Mouse (Mus musculus): ENCODE results near the gene Cd82. TPM values are rescaled to one million over a fixed set of nuclear protein-coding genes. Genes with fewer than 3 reads are reported as not detected.

Gene Cd82
- polyA plus RNA-seq, 1 experiment, result 118 TPM

DNA sequence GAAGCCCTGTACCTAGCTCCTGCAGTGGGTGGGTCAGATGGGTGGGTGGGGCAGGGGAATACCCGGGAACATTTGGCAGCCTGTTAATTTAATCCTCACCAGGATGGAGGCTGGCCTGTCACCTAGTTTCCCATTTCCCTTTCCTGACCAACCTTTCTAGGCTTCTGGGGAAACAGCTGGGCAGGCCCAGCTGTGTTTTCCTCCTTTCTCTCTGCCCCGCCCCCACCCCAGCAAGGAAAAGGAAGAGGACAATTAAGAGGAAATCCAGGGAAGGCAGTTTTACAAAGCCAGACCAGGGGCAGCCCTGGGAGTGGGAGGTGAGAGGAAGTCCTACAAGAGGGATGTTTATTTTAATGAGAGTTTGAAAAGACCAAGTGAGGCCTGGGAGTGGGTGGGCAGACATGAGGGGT is 82.3 kb downstream of the Cd82 start:
- Histone ChIP-seq H3K79me2 (ENCODE audit: control insufficient read depth, insufficient read depth) (no peaks in the 10 kb centered on the region), H3ac (ENCODE audit: control insufficient read depth, insufficient read length, low read depth) (no peak overlapping the region), H3K27me3 (ENCODE audit: control insufficient read depth, insufficient read depth, insufficient read length) (peaks cover 20% of the 10 kb centered on the region), H3K4me3 (ENCODE audit: insufficient read depth, poor library complexity, severe bottlenecking) (no peak overlapping the region), H3K36me3 (ENCODE audit: control insufficient read depth, insufficient read depth) (no peaks in the 10 kb centered on the region), H3K79me3 (ENCODE audit: low read depth) (no peaks in the 10 kb centered on the region)
- TF ChIP-seq MAX (IDR thresholded peaks at IDR 0.05) (no peak), MYOD1 (IDR thresholded peaks at IDR 0.05; ENCODE audit: control insufficient read depth, insufficient read length, low read depth) (no peak), FOSL1 (IDR thresholded peaks at IDR 0.05; ENCODE audit: insufficient read depth, low read length, poor library complexity, severe bottlenecking) (no peak), MYOG (IDR thresholded peaks at IDR 0.05; ENCODE audit: control insufficient read depth, extremely low read depth, insufficient read length) (no peak), CEBPB (IDR thresholded peaks at IDR 0.05; ENCODE audit: low read depth) (no peak), USF1 (IDR thresholded peaks at IDR 0.05; ENCODE audit: low read depth) (no peak)

- H3K79me3 ChIP-seq (ENCODE audit: low read depth), result no peaks in the 10 kb centered on the region
These were observed 85.1 kb downstream of the Cd82 start for GRCm38 (mm10) chr2:93377797-93378196.

DNA sequence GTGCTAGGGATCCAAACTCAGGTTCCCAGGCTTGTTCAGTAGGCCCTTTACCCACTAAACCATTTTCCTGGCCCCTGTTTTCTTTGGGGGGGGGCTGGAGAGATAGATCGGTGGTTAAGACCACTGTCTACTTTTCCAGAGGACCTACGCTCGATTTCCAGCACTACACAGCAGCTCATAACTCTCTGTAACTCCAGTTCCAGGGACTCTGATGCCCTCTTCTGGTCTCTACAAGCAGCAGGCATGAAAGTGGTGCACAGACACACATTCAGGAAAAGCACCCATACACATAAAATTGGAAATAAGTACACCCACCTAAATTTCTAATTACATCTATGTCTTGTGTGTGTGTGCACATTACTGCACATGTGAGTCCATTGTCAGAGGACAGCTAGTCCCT is 85.8 kb downstream of the Cd82 start:
- TF ChIP-seq MAX (IDR thresholded peaks at IDR 0.05), result no peak
- TF ChIP-seq USF1 (IDR thresholded peaks at IDR 0.05; ENCODE audit: low read depth), result no peak
- TF ChIP-seq CTCF (IDR thresholded peaks at IDR 0.05; ENCODE audit: control insufficient read depth, insufficient read depth, insufficient read length), result no peak
- TF ChIP-seq MYOD1 (IDR thresholded peaks at IDR 0.05; ENCODE audit: control insufficient read depth, insufficient read length, low read depth), result no peak
- no peak for TF ChIP-seq CEBPB (IDR thresholded peaks at IDR 0.05; ENCODE audit: low read depth)
- no peak for TF ChIP-seq FOSL1 (IDR thresholded peaks at IDR 0.05; ENCODE audit: insufficient read depth, low read length, poor library complexity, severe bottlenecking)
- TF ChIP-seq MYOG (IDR thresholded peaks at IDR 0.05; ENCODE audit: control insufficient read depth, extremely low read depth, insufficient read length), result no peak
- Histone ChIP-seq H3K4me3 (ENCODE audit: insufficient read depth, poor library complexity, severe bottlenecking) (no peak overlapping the region), H3K79me2 (ENCODE audit: control insufficient read depth, insufficient read depth) (no peaks in the 10 kb centered on the region), H3ac (ENCODE audit: control insufficient read depth, insufficient read length, low read depth) (no peak overlapping the region), H3K27me3 (ENCODE audit: control insufficient read depth, insufficient read depth, insufficient read length) (peaks cover 12% of the 10 kb centered on the region), H3K36me3 (ENCODE audit: control insufficient read depth, insufficient read depth) (no peaks in the 10 kb centered on the region), H3K79me3 (ENCODE audit: low read depth) (no peaks in the 10 kb centered on the region)

More at GRCm38 (mm10) chr2:93377797-93378196, 85.1 kb downstream of the Cd82 start:
- no peaks in the 10 kb centered on the region for H3K36me3 ChIP-seq (ENCODE audit: control insufficient read depth, insufficient read depth)
- peaks cover 12% of the 10 kb centered on the region for H3K27me3 ChIP-seq (ENCODE audit: control insufficient read depth, insufficient read depth, insufficient read length)
- H3ac ChIP-seq (ENCODE audit: control insufficient read depth, insufficient read length, low read depth), result no peak overlapping the region
- no peak overlapping the region for H3K4me3 ChIP-seq (ENCODE audit: insufficient read depth, poor library complexity, severe bottlenecking)
- no peaks in the 10 kb centered on the region for H3K79me2 ChIP-seq (ENCODE audit: control insufficient read depth, insufficient read depth)
- TF ChIP-seq MAX (IDR thresholded peaks at IDR 0.05) (no peak), USF1 (IDR thresholded peaks at IDR 0.05; ENCODE audit: low read depth) (no peak), CTCF (IDR thresholded peaks at IDR 0.05; ENCODE audit: control insufficient read depth, insufficient read depth, insufficient read length) (no peak), CEBPB (IDR thresholded peaks at IDR 0.05; ENCODE audit: low read depth) (no peak), FOSL1 (IDR thresholded peaks at IDR 0.05; ENCODE audit: insufficient read depth, low read length, poor library complexity, severe bottlenecking) (no peak)

DNA sequence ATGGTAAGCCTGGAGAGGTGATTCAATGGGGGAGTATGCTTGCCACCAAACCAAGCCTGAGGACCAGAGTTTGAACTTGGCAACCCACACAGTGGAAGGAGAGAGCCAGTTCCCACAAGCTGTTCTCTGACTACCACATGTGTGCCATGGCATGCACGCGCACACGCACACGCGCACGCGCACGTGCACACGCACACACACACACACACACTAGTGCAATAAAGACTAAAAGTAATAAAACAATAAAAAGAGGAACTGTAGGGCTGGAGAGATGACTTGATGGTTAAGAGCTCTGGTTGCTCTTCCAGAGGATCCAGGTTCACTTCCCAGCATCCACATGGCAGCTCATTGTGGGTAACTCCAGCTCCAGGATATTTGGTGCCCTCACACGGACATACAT is 90.1 kb downstream of the Cd82 start:
- Histone ChIP-seq H3K79me3 (ENCODE audit: low read depth) (no peaks in the 10 kb centered on the region), H3K27me3 (ENCODE audit: control insufficient read depth, insufficient read depth, insufficient read length) (peaks cover 36% of the 10 kb centered on the region), H3K4me3 (ENCODE audit: insufficient read depth, poor library complexity, severe bottlenecking) (no peak overlapping the region), H3K36me3 (ENCODE audit: control insufficient read depth, insufficient read depth) (no peaks in the 10 kb centered on the region), H3ac (ENCODE audit: control insufficient read depth, insufficient read length, low read depth) (no peak overlapping the region), H3K79me2 (ENCODE audit: control insufficient read depth, insufficient read depth) (no peaks in the 10 kb centered on the region)
- TF ChIP-seq MYOD1 (IDR thresholded peaks at IDR 0.05; ENCODE audit: control insufficient read depth, insufficient read length, low read depth) (no peak), MYOG (IDR thresholded peaks at IDR 0.05; ENCODE audit: control insufficient read depth, extremely low read depth, insufficient read length) (no peak), MAX (IDR thresholded peaks at IDR 0.05) (no peak), FOSL1 (IDR thresholded peaks at IDR 0.05; ENCODE audit: insufficient read depth, low read length, poor library complexity, severe bottlenecking) (no peak), CTCF (IDR thresholded peaks at IDR 0.05; ENCODE audit: control insufficient read depth, insufficient read depth, insufficient read length) (no peak)

GRCm38 (mm10) chr2:93372097-93372571 is 90.8 kb downstream of the Cd82 start:
- TF ChIP-seq CEBPB (IDR thresholded peaks at IDR 0.05; ENCODE audit: low read depth) (no peak), CTCF (IDR thresholded peaks at IDR 0.05; ENCODE audit: control insufficient read depth, insufficient read depth, insufficient read length) (no peak), MYOD1 (IDR thresholded peaks at IDR 0.05; ENCODE audit: control insufficient read depth, insufficient read length, low read depth) (no peak), FOSL1 (IDR thresholded peaks at IDR 0.05; ENCODE audit: insufficient read depth, low read length, poor library complexity, severe bottlenecking) (no peak), USF1 (IDR thresholded peaks at IDR 0.05; ENCODE audit: low read depth) (no peak), MAX (IDR thresholded peaks at IDR 0.05) (no peak), MYOG (IDR thresholded peaks at IDR 0.05; ENCODE audit: control insufficient read depth, extremely low read depth, insufficient read length) (no peak)
- H3K27me3 ChIP-seq (ENCODE audit: control insufficient read depth, insufficient read depth, insufficient read length), result peaks cover 41% of the 10 kb centered on the region
- H3K79me2 ChIP-seq (ENCODE audit: control insufficient read depth, insufficient read depth), result no peaks in the 10 kb centered on the region
- H3K79me3 ChIP-seq (ENCODE audit: low read depth), result no peaks in the 10 kb centered on the region
- H3K36me3 ChIP-seq (ENCODE audit: control insufficient read depth, insufficient read depth), result no peaks in the 10 kb centered on the region
- no peak overlapping the region for H3ac ChIP-seq (ENCODE audit: control insufficient read depth, insufficient read length, low read depth)
- H3K4me3 ChIP-seq (ENCODE audit: insufficient read depth, poor library complexity, severe bottlenecking), result no peak overlapping the region

Small RNA genes lying within 50 kb of the gene (microRNA-seq; reads per million reads assigned to microRNA genes)
- not detected for gene Mir7001 (ENCODE audit: borderline microRNAs expressed)

Other genes starting within 250 kb of the Cd82 start
- 0.06 TPM for gene Tspan18, start 128.6 kb downstream of the Cd82 start, polyA plus RNA-seq (2012; fragmentation: generic; extraction: Trizol)
- gene Gm10803, start 97.4 kb upstream of the Cd82 start, polyA plus RNA-seq (2012; fragmentation: generic; extraction: Trizol), result not detected
- not detected for gene Alx4, start 179.2 kb upstream of the Cd82 start, polyA plus RNA-seq (2012; fragmentation: generic; extraction: Trizol)